Mouse (Mus musculus): ENCODE results near the gene Ttc28. TPM values are rescaled to one million over a fixed set of nuclear protein-coding genes. Genes with fewer than 3 reads are reported as not detected.
"Not testable (repeated sequence)": the region's sequence is repeated elsewhere in the genome, so short reads cannot be mapped to it uniquely, and the experiment has no call there.

Gene Ttc28
- polyA plus RNA-seq, 1 experiment, result 6.8 TPM

DNA sequence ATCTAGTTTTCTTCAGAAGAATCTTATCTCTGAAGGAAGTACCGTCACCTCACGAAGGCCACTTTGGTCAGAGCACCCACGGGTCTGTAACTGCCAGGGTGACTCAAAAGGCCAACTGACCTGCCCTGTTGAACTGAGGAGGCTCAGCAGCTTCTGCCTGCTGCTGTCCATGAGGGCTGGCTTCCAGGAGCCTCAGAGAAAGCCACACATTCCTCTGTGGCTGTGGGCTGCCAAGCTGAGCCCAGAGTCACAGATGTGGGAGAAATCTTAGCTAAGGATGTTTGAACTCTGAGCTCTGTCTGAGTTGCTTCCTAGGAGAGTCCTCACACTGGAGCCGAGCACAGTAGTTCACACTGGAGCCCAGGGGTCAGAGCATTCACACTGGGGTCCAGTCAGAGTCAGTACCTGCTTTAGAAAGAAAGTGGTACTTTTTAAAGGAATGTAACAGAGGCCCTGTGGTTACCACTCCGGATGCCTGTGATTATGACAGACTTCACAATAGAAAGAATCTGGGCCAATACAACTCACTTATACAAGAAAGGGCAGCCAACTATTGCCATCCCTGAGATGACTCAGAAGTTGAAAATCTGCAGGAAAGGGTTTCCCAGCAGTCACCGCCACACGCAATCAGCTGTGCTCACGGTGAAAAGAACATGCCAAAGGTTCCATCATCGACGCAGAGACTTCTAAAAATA is 368.1 kb downstream of the Ttc28 start:
- Histone ChIP-seq H3K36me3 (ENCODE audit: control insufficient read depth, insufficient read depth, low read length) (no peaks in the 10 kb centered on the region), H3K4me3 (ENCODE audit: extremely low read depth, insufficient read depth, insufficient read length) (no peak overlapping the region), H3K27ac (ENCODE audit: insufficient read depth, low read length) (no peak overlapping the region; the same call in 1 of the 2 replicates), H3K27me3 (ENCODE audit: control insufficient read depth, insufficient read depth, low read length) (no peaks in the 10 kb centered on the region), H3K4me1 (ENCODE audit: control insufficient read depth, insufficient read depth, insufficient read length) (no peaks in the 10 kb centered on the region)
- WGBS, result 76% methylated on average over 10 of the region's 10 CpGs
- no peak for TF ChIP-seq POLR2A (IDR thresholded peaks at IDR 0.05; ENCODE audit: low read depth, low read length)
- no peak for TF ChIP-seq CTCF (IDR thresholded peaks at IDR 0.05; ENCODE audit: extremely low read depth, insufficient read depth, insufficient read length, insufficient replicate concordance)
- no peak for DNase-seq (ENCODE audit: low read depth in 1 of 2, low spot score in 2 of 2)

DNA sequence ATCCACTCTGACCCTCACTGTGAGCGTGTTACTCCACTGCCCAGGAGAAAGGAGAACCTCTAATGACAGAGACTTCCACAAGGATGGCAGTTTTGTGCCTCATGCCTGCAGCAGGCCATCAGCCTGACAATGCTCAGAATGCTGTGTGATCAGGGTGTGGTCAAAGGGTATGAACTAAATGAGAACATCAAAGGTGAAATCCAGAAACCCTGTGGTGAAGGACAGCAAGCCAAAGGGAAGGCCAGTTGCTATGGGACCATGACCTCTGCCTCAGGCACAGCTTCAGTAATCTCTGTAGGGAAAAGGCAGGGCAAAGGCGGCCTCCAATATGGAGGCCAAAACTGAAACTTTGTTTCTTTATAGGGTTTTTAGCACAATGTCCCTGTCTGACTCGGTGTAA is 372.5 kb downstream of the Ttc28 start:
- Histone ChIP-seq H3K27me3 (ENCODE audit: control insufficient read depth, insufficient read depth, low read length) (no peaks in the 10 kb centered on the region), H3K27ac (ENCODE audit: insufficient read depth, low read length) (no peak overlapping the region), H3K36me3 (ENCODE audit: control insufficient read depth, insufficient read depth, low read length) (no peaks in the 10 kb centered on the region), H3K4me1 (ENCODE audit: control insufficient read depth, insufficient read depth, insufficient read length) (no peaks in the 10 kb centered on the region), H3K4me3 (ENCODE audit: extremely low read depth, insufficient read depth, insufficient read length) (no peak overlapping the region)
- no peak for DNase-seq (ENCODE audit: low read depth in 1 of 2, low spot score in 2 of 2)
- TF ChIP-seq POLR2A (IDR thresholded peaks at IDR 0.05; ENCODE audit: low read depth, low read length), result no peak
- no peak for TF ChIP-seq CTCF (IDR thresholded peaks at IDR 0.05; ENCODE audit: extremely low read depth, insufficient read depth, insufficient read length, insufficient replicate concordance)
- WGBS, result 91% methylated on average over 3 of the region's 3 CpGs

DNA sequence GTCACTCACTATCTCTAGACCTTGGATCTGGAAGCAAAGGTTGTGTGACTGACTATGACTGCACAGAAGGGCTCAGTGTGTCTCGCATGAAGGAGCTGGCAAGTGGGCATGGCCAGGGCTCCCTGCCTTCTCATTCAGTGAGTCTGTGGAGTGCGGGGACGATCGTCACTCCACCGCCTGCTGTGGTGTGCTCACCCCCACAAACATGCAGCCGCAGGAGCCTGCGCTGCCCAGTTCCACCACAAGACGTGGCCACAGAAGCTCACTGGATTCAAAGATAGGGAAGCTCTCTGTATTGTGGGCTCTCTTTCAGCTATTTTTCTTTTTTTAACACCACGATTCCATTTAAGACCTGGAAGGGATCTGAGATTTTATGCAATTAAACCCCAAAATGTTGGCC is 374.8 kb downstream of the Ttc28 start:
- TF ChIP-seq CTCF (IDR thresholded peaks at IDR 0.05; ENCODE audit: extremely low read depth, insufficient read depth, insufficient read length, insufficient replicate concordance) (no peak), POLR2A (IDR thresholded peaks at IDR 0.05; ENCODE audit: low read depth, low read length) (no peak)
- 38% methylated on average over 9 of the region's 9 CpGs for WGBS
- Histone ChIP-seq H3K36me3 (ENCODE audit: control insufficient read depth, insufficient read depth, low read length) (no peaks in the 10 kb centered on the region), H3K4me3 (ENCODE audit: extremely low read depth, insufficient read depth, insufficient read length) (no peak overlapping the region), H3K4me1 (ENCODE audit: control insufficient read depth, insufficient read depth, insufficient read length) (no peaks in the 10 kb centered on the region), H3K27me3 (ENCODE audit: control insufficient read depth, insufficient read depth, low read length) (no peaks in the 10 kb centered on the region), H3K27ac (ENCODE audit: insufficient read depth, low read length) (no peak overlapping the region)
- no peak for DNase-seq (ENCODE audit: low read depth in 1 of 2, low spot score in 2 of 2)

DNA sequence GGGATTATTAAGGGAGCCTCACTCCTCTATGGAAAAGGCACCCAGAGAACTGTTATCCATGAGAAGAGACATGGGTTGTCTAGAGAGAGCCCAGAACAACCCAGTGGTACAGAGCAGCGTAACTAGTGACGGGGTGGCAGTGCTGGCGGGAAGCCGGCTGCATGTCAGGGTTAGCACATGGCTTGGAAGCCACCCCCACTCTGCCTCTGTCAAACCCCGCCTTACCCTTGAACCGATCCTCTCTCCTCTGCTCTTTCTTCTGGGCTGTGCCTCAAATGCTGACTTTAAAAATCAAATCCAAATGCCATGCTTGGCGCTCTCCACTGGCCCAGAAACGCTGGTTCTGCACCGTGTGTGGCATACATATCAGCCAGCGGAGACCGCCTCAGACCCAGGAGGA is 375.2 kb downstream of the Ttc28 start:
- no peaks in the 10 kb centered on the region for H3K36me3 ChIP-seq (ENCODE audit: control insufficient read depth, insufficient read depth, low read length)
- WGBS, result 84% methylated on average over 11 of the region's 11 CpGs
- TF ChIP-seq CTCF (IDR thresholded peaks at IDR 0.05; ENCODE audit: extremely low read depth, insufficient read depth, insufficient read length, insufficient replicate concordance) (no peak), POLR2A (IDR thresholded peaks at IDR 0.05; ENCODE audit: low read depth, low read length) (no peak)
- DNase-seq (ENCODE audit: low read depth in 1 of 2, low spot score in 2 of 2), result no peak
- no peaks in the 10 kb centered on the region for H3K27me3 ChIP-seq (ENCODE audit: control insufficient read depth, insufficient read depth, low read length)
- no peaks in the 10 kb centered on the region for H3K4me1 ChIP-seq (ENCODE audit: control insufficient read depth, insufficient read depth, insufficient read length)
- H3K4me3 ChIP-seq (ENCODE audit: extremely low read depth, insufficient read depth, insufficient read length), result no peak overlapping the region
- no peak overlapping the region for H3K27ac ChIP-seq (ENCODE audit: insufficient read depth, low read length)

DNA sequence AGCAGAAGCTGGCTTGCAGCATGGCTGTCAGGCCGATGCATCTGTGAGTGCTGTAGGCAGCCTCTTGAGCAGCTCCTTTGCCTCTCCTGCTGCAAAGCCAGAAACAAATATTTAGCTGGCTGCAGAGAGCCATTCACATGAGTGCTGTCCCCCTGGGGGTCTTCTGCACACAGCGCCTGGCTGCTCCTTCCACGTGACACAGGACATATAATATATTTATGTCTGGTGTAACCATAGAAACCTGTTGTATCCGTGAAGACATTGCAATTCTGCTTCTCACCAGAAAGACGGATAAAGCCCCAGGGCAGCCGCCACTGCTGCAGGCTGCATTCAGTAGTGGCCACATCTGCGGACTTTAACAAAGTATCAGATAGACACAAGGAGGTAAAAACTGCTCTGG is 376.6 kb downstream of the Ttc28 start:
- TF ChIP-seq CTCF (IDR thresholded peaks at IDR 0.05; ENCODE audit: extremely low read depth, insufficient read depth, insufficient read length, insufficient replicate concordance) (no peak), POLR2A (IDR thresholded peaks at IDR 0.05; ENCODE audit: low read depth, low read length) (no peak)
- Histone ChIP-seq H3K4me3 (ENCODE audit: extremely low read depth, insufficient read depth, insufficient read length) (no peak overlapping the region), H3K4me1 (ENCODE audit: control insufficient read depth, insufficient read depth, insufficient read length) (no peaks in the 10 kb centered on the region), H3K27ac (ENCODE audit: insufficient read depth, low read length) (no peak overlapping the region), H3K36me3 (ENCODE audit: control insufficient read depth, insufficient read depth, low read length) (no peaks in the 10 kb centered on the region), H3K27me3 (ENCODE audit: control insufficient read depth, insufficient read depth, low read length) (no peaks in the 10 kb centered on the region)
- 88% methylated on average over 7 of the region's 7 CpGs for WGBS
- no peak for DNase-seq (ENCODE audit: low read depth in 1 of 2, low spot score in 2 of 2)

DNA sequence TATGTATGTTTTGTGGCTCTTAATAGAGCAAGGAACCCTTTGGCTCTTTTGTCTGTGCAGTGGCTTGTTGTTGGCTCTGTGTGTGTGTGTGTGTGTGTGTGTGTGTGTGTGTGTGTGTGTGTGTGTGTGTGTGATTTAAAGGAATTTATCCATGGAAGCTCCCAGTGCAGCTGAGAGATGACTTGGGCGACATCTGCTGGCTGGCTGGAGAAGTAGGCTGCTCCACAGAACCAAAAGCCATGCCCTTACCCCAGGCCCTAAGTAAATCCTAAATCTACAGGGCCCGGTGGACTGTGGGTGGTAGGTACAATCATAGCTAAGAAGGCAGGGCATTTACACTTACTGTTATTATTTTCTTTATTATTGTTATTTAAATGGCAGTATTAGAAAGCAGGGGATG is 377.5 kb downstream of the Ttc28 start:
- H3K27ac ChIP-seq (ENCODE audit: insufficient read depth, low read length), result no peak overlapping the region
- no peak overlapping the region for H3K4me3 ChIP-seq (ENCODE audit: extremely low read depth, insufficient read depth, insufficient read length)
- no peaks in the 10 kb centered on the region for H3K36me3 ChIP-seq (ENCODE audit: control insufficient read depth, insufficient read depth, low read length)
- peaks cover 4% of the 10 kb centered on the region; the same call in 1 of the 2 replicates for H3K4me1 ChIP-seq (ENCODE audit: control insufficient read depth, insufficient read depth, insufficient read length)
- WGBS, result 16% methylated on average over 2 of the region's 2 CpGs
- H3K27me3 ChIP-seq (ENCODE audit: control insufficient read depth, insufficient read depth, low read length), result no peaks in the 10 kb centered on the region
- DNase-seq (ENCODE audit: low read depth in 1 of 2, low spot score in 2 of 2), result peak in 1 of 2 experiments; percentile 26
- TF ChIP-seq POLR2A (IDR thresholded peaks at IDR 0.05; ENCODE audit: low read depth, low read length), result no peak
- TF ChIP-seq CTCF (IDR thresholded peaks at IDR 0.05; ENCODE audit: extremely low read depth, insufficient read depth, insufficient read length, insufficient replicate concordance), result peak; percentile 70; the same call in 1 of the 2 replicates

DNA sequence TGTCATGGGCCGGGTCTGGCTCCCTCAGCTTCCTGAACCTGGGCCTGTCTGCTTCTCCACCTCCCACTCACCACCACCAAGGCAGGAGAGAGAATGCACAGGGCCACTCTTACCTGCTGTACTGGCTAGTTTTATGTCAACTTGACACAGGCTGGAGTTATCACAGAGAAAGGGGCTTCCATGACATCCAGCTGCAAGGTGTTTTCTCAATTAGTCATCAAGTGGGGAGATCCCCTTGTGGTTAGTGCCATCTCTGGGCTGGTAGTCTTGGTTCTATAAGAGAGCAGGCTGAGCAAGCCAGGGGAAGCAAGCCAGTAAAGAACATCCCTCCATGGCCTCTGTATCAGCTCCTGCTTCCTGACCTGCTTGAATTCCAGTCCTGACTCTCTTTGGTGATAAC is 381.6 kb downstream of the Ttc28 start:
- 79% methylated on average over 1 of the region's 1 CpGs for WGBS
- not testable (repeated sequence) for H3K4me3 ChIP-seq (ENCODE audit: extremely low read depth, insufficient read depth, insufficient read length); DNase-seq (ENCODE audit: low read depth in 1 of 2, low spot score in 2 of 2)

More for the DNA sequence above, 381.6 kb downstream of the Ttc28 start:
- H3K36me3 ChIP-seq (ENCODE audit: control insufficient read depth, insufficient read depth, low read length); H3K4me1 ChIP-seq (ENCODE audit: control insufficient read depth, insufficient read depth, insufficient read length); H3K27ac ChIP-seq (ENCODE audit: insufficient read depth, low read length); H3K27me3 ChIP-seq (ENCODE audit: control insufficient read depth, insufficient read depth, low read length): not testable (repeated sequence)

Measured in spleen, adult 2 months (tissue).